Mouse (Mus musculus) embryonic stem cell, embryonic (primary cell): Measurements from ENCODE around the gene Atp2c2.

ENCODE experiments used
- CTCF ChIA-PET, 4 experiments: fragments of 300-600 bp in 2 of 4; fragments of 350-600 bp in 2 of 4; sonication (Branson Sonifier 250); formaldehyde crosslinking; loops; one replicate each; lab custom pipeline; 2022; ENCODE audit warnings: inconsistent platforms in 2 of 4; lab: Charles Lee
- POLR2A ChIA-PET, 4 experiments: fragments of 300-600 bp in 2 of 4; fragments of 350-600 bp in 2 of 4; sonication (Branson Sonifier 250); formaldehyde crosslinking; loops; one replicate each; lab custom pipeline; 2022; ENCODE audit warnings: antibody characterized with exemption in 4 of 4, inconsistent platforms in 1 of 4; lab: Charles Lee

Atp2c2 gene

DNA sequence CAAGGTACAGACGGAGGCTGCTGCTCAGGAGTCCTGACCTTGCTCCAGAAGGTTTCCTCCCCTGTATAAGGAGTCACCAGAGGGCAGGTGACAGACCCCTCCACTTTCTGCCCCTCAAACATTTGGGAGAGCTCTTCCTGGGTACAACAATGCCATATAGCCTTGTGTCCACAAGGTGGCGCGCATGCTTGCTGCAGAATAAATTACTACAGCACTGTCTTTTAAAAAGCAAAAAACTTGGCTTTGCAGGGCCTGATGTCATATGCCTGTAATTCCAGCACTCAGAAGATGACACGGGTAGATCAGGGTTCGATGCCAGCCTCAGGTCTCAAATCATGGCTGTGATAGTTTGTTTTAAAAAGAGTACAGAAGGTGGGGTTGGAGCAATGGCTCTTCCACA lies 82.9 kb downstream of the Atp2c2 start:
- ChIA-PET POLR2A (interaction anchor here in 2 of 4 experiments (0.5 to 1.2 kb wide), 9 partner anchors 12 to 104 kb away, joined by 3 to 5 read pairs (median 3); no protein-coding TSS in a partner anchor), CTCF (interaction anchor here (0.5 to 8.3 kb wide), 108 partner anchors 8 to 1796 kb away, joined by 3 to 126 read pairs (median 4); partner anchors contain the start of genes Cotl1 (in 3 of the 4), Klhl36 (in 2 of the 4), 6430548M08Rik (in 1 of the 4) and Taf1c (in 1 of the 4))

DNA sequence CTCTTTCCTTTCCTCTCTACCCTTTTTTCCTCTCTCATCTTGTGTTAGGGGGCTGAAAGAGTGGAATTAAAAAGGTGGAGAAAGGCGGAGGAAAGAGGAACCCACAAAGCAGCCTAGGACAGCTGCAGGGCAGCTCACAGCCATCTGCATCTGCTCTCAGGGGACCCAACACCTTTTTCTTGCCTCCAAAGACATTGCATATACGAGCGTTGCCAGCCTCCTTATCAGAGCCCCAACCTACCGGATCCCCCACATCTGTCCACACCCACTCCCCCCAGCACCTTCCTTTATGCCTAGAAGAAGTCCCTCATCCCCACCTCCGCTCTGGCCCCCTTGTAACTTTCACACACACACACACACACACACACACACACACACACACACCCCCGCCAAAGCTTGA lies 83.8 kb downstream of the Atp2c2 start:
- POLR2A ChIA-PET, result no interaction called here
- CTCF ChIA-PET, result interaction anchor here (0.6 to 8.3 kb wide), 27 partner anchors 8 to 697 kb away, joined by 3 to 126 read pairs (median 5); partner anchors contain the start of genes Cotl1 (in 1 of the 4), Crispld2 (in 1 of the 4) and Klhl36 (in 1 of the 4)

DNA sequence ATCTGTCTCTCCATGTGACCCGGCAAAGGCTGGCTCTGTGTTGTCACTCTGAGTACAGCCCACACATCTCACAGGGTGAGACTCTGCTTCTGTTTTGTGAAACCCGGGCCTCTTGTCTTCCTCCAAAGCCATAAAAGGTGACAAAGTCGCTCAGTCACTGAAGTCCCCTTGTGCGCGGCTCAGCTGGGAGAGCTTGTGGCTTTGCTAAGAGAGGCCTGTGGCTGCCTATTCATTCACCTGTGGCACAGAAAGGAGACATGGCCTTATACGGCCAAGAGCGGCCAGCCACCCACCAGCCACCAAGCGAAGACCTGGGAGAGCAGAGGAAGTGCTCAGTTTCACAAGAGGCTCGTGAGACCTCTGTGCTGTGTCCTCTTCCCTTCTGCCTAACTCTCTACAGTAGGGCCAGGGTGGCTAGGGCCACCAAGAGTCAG lies 84.3 kb downstream of the Atp2c2 start:
- ChIA-PET POLR2A (interaction anchor here in 1 of 4 experiments (0.8 kb wide), 1 partner anchor 428 kb away, joined by 3 read pairs; no protein-coding TSS in a partner anchor), CTCF (interaction anchor here (0.5 to 8.3 kb wide), 18 partner anchors 18 to 697 kb away, joined by 3 to 126 read pairs (median 4); partner anchors contain the start of genes Cotl1 (in 1 of the 4) and Crispld2 (in 1 of the 4))

GRCm38 (mm10) chr8:119784676-119785075 lies 84.9 kb downstream of the Atp2c2 start:
- ChIA-PET POLR2A (interaction anchor here in 1 of 4 experiments (0.8 kb wide), 1 partner anchor 429 kb away, joined by 3 read pairs; no protein-coding TSS in a partner anchor), CTCF (interaction anchor here (0.5 to 4.0 kb wide), 9 partner anchors 18 to 263 kb away, joined by 3 to 32 read pairs (median 4); partner anchors contain the start of genes Cotl1 (in 1 of the 4) and Crispld2 (in 1 of the 4))

DNA sequence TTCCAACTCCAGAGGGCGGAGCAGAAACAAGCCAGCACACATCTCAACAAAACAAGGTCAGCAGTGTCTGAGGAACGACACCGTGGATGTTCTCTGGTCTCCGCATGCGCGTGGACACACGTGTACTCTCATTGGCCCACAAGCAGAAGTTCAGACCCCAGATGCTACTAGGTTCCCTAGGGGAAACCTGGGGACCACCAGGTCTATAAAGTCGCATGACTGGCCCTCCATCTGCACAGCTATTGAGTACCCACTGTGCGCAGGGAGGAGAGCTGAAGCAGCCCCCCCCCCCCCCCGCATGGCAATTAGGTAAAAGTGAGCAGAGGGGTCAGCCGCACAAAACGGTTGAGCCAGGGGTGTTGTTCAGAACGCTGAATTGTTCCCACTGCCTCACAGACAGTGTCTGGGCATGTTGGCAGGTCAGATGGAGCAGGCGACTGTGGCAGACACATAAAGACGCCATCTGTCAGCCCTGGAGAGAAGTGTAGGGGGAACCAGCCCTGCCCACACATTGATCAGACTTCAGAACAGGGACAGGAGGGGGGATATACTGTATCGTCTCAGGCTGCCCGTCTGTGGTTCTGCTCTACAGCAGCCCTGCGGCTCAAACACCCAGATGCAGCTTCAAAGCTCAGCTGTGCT lies 86.1 kb downstream of the Atp2c2 start:
- CTCF ChIA-PET, result interaction anchor here in 2 of 4 experiments (0.5 to 1.3 kb wide), 8 partner anchors 101 to 403 kb away, joined by 3 to 7 read pairs (median 3); no protein-coding TSS in a partner anchor
- POLR2A ChIA-PET, result interaction anchor here in 2 of 4 experiments (0.6 to 1.8 kb wide), 4 partner anchors 13 to 265 kb away, joined by 3 to 7 read pairs (median 4); partner anchors contain the start of gene Cotl1 (in 1 of the 2)

GRCm38 (mm10) chr8:119786871-119787270 lies 87.1 kb downstream of the Atp2c2 start:
- CTCF ChIA-PET, result interaction anchor here in 2 of 4 experiments (0.5 to 1.2 kb wide), 2 partner anchors 100 to 402 kb away, joined by 3 read pairs; no protein-coding TSS in a partner anchor
- POLR2A ChIA-PET, result interaction anchor here in 1 of 4 experiments (1.0 to 1.8 kb wide), 3 partner anchors 12 to 256 kb away, joined by 3 to 7 read pairs (median 3); partner anchors contain the start of gene Cotl1

GRCm38 (mm10) chr8:119787341-119787740 lies 87.5 kb downstream of the Atp2c2 start:
- ChIA-PET POLR2A (interaction anchor here in 1 of 4 experiments (1.5 kb wide), 1 partner anchor 53 kb away, joined by 3 read pairs; the partner anchor contains the start of gene Cotl1), CTCF (interaction anchor here in 2 of 4 experiments (0.6 to 0.8 kb wide), 2 partner anchors 15 to 111 kb away, joined by 3 read pairs; no protein-coding TSS in a partner anchor)

- ChIA-PET POLR2A (interaction anchor here in 2 of 4 experiments (0.7 kb wide), 2 partner anchors 49 to 51 kb away, joined by 3 to 5 read pairs; no protein-coding TSS in a partner anchor), CTCF (interaction anchor here (0.5 to 2.3 kb wide), 10 partner anchors 9 to 1273 kb away, joined by 3 to 10 read pairs (median 4); partner anchors contain the start of gene Tldc1 (in 1 of the 4))
Measured at GRCm38 (mm10) chr8:119788607-119789381, 89.0 kb downstream of the Atp2c2 start.

DNA sequence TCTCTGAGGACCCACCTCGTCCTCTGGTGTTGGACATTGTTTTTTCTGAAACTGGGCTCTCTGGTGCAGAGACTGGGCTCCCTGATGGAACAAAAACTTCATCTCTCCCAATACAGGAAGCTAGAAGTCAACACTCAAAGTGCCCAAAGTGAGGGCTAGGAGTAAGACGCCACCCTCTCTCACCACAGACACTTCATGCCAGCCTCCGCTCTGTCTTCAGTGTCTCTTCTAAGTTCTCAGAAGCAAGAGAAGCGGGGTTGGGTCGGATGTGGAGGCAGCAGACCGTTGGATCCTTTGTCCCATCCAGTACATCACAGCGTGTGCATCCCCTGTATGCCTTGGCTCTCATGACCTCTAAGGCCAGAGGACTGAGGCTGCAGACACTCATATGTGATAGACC lies 89.8 kb downstream of the Atp2c2 start:
- ChIA-PET POLR2A (no interaction called here), CTCF (interaction anchor here (0.6 to 2.3 kb wide), 7 partner anchors 10 to 406 kb away, joined by 3 to 6 read pairs (median 4); partner anchors contain the start of gene Tldc1 (in 1 of the 4))

DNA sequence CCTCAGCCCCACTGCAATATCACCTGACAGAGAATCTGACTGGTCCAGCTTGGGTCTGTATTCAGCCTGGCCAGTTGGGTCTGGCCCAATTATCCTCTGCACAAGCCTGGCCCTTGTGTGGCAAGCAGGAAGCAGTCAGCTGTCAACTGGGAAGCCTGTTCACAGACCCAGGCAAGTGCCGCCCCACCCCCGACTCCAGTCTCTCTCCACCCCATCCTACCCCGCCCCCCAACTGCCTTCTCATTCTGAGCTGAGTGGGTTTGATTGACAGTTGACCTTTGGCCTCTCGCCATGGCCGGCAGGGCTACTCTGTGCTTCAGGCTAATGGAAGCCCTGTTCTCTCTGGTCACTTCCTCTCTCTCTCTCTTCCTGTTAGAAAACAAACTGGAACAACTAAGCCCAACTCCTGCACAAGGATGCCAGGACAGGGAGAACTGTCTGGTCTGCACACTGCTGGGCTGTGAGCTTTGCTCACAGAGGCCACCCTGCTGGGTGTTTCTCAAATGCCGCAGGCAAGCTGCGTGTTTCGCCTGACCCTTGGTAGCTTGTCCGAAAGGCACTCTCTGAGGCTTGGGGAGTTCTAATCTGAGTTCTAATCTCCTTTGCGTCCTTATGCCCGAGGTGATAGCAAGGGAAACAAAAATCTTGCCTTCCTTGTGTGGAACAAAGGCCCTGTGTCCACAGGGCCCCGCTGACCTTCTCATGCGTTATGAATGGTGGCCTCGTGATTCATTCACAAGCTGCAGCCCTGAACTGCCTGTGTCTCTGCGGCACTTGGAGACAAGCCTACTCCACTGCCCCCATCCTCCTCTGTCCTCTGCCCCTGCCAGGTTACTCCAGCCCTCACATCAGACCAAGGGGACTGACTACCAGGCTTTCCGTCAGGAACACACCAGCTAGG lies 92.2 kb downstream of the Atp2c2 start:
- ChIA-PET POLR2A (interaction anchor here in 1 of 4 experiments (0.8 to 1.1 kb wide), 2 partner anchors 12 to 47 kb away, joined by 3 read pairs; no protein-coding TSS in a partner anchor), CTCF (interaction anchor here (0.5 to 3.0 kb wide), 18 partner anchors 9 to 642 kb away, joined by 3 to 25 read pairs (median 5); partner anchors contain the start of gene Tldc1 (in 1 of the 4))

DNA sequence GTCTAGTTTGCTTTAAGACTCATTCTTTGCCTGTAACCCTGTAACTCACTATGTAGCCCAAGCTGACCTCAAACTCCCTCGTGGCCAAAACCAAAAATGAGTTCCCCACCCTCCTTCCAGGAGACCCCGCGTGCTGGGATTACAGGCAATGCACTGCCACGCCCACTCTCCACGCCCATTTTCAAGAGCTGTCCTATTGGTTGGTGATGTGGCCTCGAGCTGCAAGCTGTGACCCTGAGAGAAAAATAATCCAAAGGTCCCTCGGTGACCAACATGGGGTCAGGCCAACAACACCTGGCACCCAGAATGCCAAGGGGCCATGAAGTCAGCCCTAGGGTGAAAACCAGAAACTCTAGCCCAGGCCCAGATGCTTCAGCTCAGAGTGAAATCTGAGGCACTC lies 94.9 kb downstream of the Atp2c2 start:
- ChIA-PET CTCF (interaction anchor here in 3 of 4 experiments (0.6 to 1.6 kb wide), 9 partner anchors 12 to 133 kb away, joined by 3 to 8 read pairs (median 3); partner anchors contain the start of gene Tldc1 (in 1 of the 3)), POLR2A (interaction anchor here in 3 of 4 experiments (0.7 to 1.5 kb wide), 7 partner anchors 12 to 136 kb away, joined by 3 to 9 read pairs (median 3); partner anchors contain the start of gene Tldc1 (in 1 of the 3))

DNA sequence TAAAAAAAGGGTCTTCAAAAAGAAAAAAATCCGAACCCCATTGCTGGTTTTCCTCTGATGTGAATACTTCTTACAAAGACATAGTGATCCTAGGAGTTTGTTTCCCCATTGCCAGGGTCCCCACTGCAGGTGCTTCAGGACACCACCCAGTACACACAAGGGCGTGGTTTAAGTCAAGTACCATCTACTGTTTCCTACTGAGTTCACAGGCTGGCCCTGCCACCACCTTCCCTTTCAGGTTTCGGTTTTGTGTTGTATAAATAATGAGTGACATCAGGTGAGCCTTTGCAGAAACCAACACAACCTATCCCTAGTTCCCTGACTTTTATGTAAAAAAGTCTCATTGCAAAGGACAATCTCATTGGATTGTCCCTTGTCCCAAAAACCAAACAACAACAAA lies 95.8 kb downstream of the Atp2c2 start:
- POLR2A ChIA-PET, result interaction anchor here in 2 of 4 experiments (1.1 to 1.5 kb wide), 3 partner anchors 13 to 34 kb away, joined by 3 to 5 read pairs (median 4); partner anchors contain the start of gene Tldc1 (in 1 of the 2)

DNA sequence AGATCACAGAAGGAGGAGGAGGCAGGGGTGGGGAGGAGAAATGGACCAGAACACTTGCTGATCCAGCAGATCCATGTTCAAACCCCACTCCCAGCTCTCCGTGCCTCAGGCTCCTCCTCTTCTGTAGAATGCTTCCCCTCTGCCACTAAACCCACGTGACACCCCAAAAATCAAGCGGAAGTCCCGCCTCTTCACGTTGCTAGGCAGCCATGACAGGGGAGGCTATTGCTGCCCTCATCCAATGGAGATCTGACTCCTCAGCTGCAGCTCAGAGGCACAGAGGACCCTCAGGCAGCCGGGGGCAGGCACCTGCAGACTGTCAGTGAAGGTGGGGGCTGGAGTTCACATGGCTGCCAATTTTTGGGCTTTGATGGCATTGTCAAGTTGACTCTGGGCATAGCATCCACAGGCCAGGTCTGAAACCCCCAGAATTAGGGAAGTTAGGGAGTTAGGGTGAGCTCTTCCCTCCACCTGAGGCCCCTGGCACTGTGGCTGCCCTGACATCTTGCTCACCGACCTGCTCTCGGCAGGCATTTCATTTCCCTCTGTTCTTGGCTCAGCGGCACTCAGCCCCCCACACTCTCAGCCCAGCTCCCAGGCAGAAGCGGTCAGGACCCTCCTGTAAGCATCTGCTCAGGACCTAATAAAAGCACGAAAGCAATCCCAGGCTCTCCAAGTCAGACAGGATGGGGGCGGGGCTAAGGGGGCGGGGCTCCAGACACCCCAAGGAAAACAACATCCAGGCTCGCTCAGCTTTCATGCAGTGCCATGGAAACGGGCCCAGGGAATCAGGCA lies 98.6 kb downstream of the Atp2c2 start:
- CTCF ChIA-PET, result interaction anchor here (0.5 to 2.4 kb wide), 15 partner anchors 9 to 579 kb away, joined by 3 to 10 read pairs (median 4); partner anchors contain the start of gene Tldc1 (in 1 of the 4)
- POLR2A ChIA-PET, result interaction anchor here in 3 of 4 experiments (0.5 to 2.0 kb wide), 11 partner anchors 9 to 632 kb away, joined by 3 to 7 read pairs (median 3); partner anchors contain the start of gene Cotl1 (in 1 of the 3)

More for the DNA sequence above, 95.8 kb downstream of the Atp2c2 start:
- CTCF ChIA-PET, result interaction anchor here in 3 of 4 experiments (1.0 to 1.6 kb wide), 5 partner anchors 13 to 132 kb away, joined by 3 to 7 read pairs (median 3); partner anchors contain the start of gene Tldc1 (in 1 of the 3)

DNA sequence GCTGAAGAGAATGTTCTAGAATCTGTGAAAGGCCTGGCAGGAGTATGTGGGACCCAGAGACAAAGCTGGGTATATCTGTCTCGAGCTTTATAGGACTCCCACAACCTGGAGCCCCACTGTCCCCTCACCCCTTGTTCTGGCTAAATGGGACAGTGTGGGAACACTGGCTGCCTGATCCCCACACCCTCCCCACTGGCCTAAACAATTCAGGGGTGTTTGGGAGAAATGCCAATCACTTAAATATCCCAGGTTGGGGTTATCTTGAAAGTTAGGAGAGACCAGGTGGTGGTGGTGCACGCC lies 99.1 kb downstream of the Atp2c2 start:
- ChIA-PET POLR2A (interaction anchor here in 2 of 4 experiments (1.1 to 2.0 kb wide), 5 partner anchors 8 to 42 kb away, joined by 3 to 7 read pairs (median 4); partner anchors contain the start of gene Cotl1 (in 1 of the 2)), CTCF (interaction anchor here in 3 of 4 experiments (0.7 to 2.4 kb wide), 8 partner anchors 8 to 89 kb away, joined by 3 to 10 read pairs (median 4); no protein-coding TSS in a partner anchor)

DNA sequence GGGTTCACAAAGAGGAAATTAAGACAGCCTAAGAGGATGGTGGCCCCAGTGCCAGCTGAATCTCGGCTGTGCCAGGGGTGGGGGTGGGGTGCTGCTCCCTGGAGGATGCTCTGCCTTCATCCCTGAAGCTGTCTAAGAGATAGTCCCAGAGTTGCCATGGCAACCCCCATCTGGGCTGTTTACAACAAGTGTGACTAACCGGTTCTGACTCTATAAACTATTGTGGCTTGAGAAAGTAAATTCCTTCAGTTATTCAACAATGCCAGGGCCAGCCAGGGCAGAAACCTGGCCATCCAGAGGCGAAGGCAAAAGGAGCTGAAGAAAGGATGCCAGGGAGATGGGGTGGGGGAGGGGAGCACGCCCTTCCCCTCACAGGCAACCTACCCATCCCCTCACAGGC lies 101.4 kb downstream of the Atp2c2 start:
- ChIA-PET CTCF (interaction anchor here (0.5 to 2.1 kb wide), 7 partner anchors 8 to 1650 kb away, joined by 3 to 19 read pairs (median 4); no protein-coding TSS in a partner anchor), POLR2A (interaction anchor here in 1 of 4 experiments (1.1 kb wide), 1 partner anchor 20 kb away, joined by 3 read pairs; no protein-coding TSS in a partner anchor)
